Mouse (Mus musculus) embryo, embryonic 11.5 days (tissue): ENCODE results near the gene Ccnb1ip1.
"Not testable (repeated sequence)": the region's sequence is repeated elsewhere in the genome, so short reads cannot be mapped to it uniquely, and the experiment has no call there.

Experiments
- DNase-seq: peaks from one replicate; pipeline ENCODE4 v3.0.0-alpha.2; 2012; ENCODE audit warnings: low read depth, low spot score

Gene Ccnb1ip1

GRCm38 (mm10) chr14:50807487-50808072, at the start of gene Ccnb1ip1, which contains the start of gene Parp2:
Ccnb1ip1 (minus strand) TSS chr14:50807732.
Parp2 (plus strand) TSS chr14:50807841.
- peak; percentile 92 for DNase-seq

GRCm38 (mm10) chr14:50855788-50856187, 48.3 kb upstream of the Ccnb1ip1 start:
- no peak for DNase-seq

GRCm38 (mm10) chr14:50837236-50837635, 29.7 kb upstream of the Ccnb1ip1 start:
- no peak for DNase-seq

GRCm38 (mm10) chr14:50834435-50834834, 26.9 kb upstream of the Ccnb1ip1 start:
- DNase-seq = no peak

GRCm38 (mm10) chr14:50833964-50834363, 26.4 kb upstream of the Ccnb1ip1 start:
- no peak for DNase-seq

- no peak for DNase-seq
Observed at GRCm38 (mm10) chr14:50829878-50830277, 22.3 kb upstream of the Ccnb1ip1 start.

GRCm38 (mm10) chr14:50826579-50826978, 19.0 kb upstream of the Ccnb1ip1 start:
- DNase-seq = no peak

- no peak for DNase-seq
Observed at GRCm38 (mm10) chr14:50824219-50824618, 16.7 kb upstream of the Ccnb1ip1 start.

GRCm38 (mm10) chr14:50823240-50823639, 15.7 kb upstream of the Ccnb1ip1 start:
- DNase-seq = no peak

- no peak for DNase-seq
Observed at GRCm38 (mm10) chr14:50813060-50813459, 5.5 kb upstream of the Ccnb1ip1 start.

GRCm38 (mm10) chr14:50806469-50806868, 1.1 kb downstream of the Ccnb1ip1 start:
- DNase-seq = not testable (repeated sequence)

GRCm38 (mm10) chr14:50804683-50805082, 2.8 kb downstream of the Ccnb1ip1 start:
- no peak for DNase-seq

GRCm38 (mm10) chr14:50802843-50803562, 4.5 kb downstream of the Ccnb1ip1 start:
- no peak for DNase-seq

- no peak for DNase-seq
Observed at GRCm38 (mm10) chr14:50802441-50802840, 5.1 kb downstream of the Ccnb1ip1 start.

- DNase-seq = peak; percentile 40
Observed at GRCm38 (mm10) chr14:50799502-50800259, 7.9 kb downstream of the Ccnb1ip1 start.

GRCm38 (mm10) chr14:50798512-50798911, 9.0 kb downstream of the Ccnb1ip1 start:
- no peak for DNase-seq

- DNase-seq = no peak
Observed at GRCm38 (mm10) chr14:50796464-50796863, 11.1 kb downstream of the Ccnb1ip1 start.

GRCm38 (mm10) chr14:50795965-50796364, 11.6 kb downstream of the Ccnb1ip1 start:
- DNase-seq = no peak

- no peak for DNase-seq
Observed at GRCm38 (mm10) chr14:50795261-50795935, 12.1 kb downstream of the Ccnb1ip1 start.

GRCm38 (mm10) chr14:50788157-50788556, 19.4 kb downstream of the Ccnb1ip1 start:
- no peak for DNase-seq

GRCm38 (mm10) chr14:50785251-50785637, 22.3 kb downstream of the Ccnb1ip1 start, which contains the start of gene Ttc5:
Ttc5 (minus strand) TSS chr14:50785519.
- DNase-seq = peak; percentile 89
